Mouse (Mus musculus) myocyte (in vitro differentiated cells): Measurements from ENCODE around the gene Tbata. TPM values are rescaled to one million over a fixed set of nuclear protein-coding genes. Genes with fewer than 3 reads are reported as not detected.

ENCODE experiments used
- H3K27me3 ChIP-seq: one replicate; pipeline ENCODE4 v1.6.1; 2011; ENCODE audit not compliant: control insufficient read depth, insufficient read depth, insufficient read length
- H3K36me3 ChIP-seq: one replicate; pipeline ENCODE4 v1.6.1; 2011; ENCODE audit not compliant: control insufficient read depth, insufficient read depth
- H3K4me2 ChIP-seq: one replicate; pipeline ENCODE4 v1.6.1; 2011; ENCODE audit warnings: low read depth, control low read depth
- H3K4me3 ChIP-seq: one replicate; pipeline ENCODE4 v1.5.1; 2011; ENCODE audit warnings: mild to moderate bottlenecking, control low read depth, moderate library complexity
- H3K79me2 ChIP-seq: one replicate; pipeline ENCODE4 v1.6.1; 2011; ENCODE audit not compliant: control insufficient read depth, insufficient read depth
- H3ac ChIP-seq: one replicate; pipeline ENCODE4 v1.6.1; 2011; ENCODE audit not compliant: control insufficient read depth, insufficient read length
- CEBPB ChIP-seq: IDR thresholded peaks from 2 replicates; pipeline ENCODE4 v1.6.1; 2011; ENCODE audit warnings: mild to moderate bottlenecking, moderate library complexity; ENCODE audit not compliant: poor library complexity, insufficient read depth, severe bottlenecking
- E2F4 ChIP-seq: IDR thresholded peaks from one replicate; pipeline ENCODE4 v1.6.1; 2011; ENCODE audit warnings: mild to moderate bottlenecking, control low read depth, moderate library complexity; ENCODE audit not compliant: insufficient read depth
- MAX ChIP-seq: IDR thresholded peaks from one replicate; pipeline ENCODE4 v1.6.1; 2011; ENCODE audit warnings: low read depth, mild to moderate bottlenecking, control low read depth
- MYOD1 ChIP-seq, 3 experiments: IDR thresholded peaks; one replicate each; pipeline ENCODE4 v1.6.1; 2011; ENCODE audit warnings: control low read depth in 2 of 3, low read depth in 2 of 3, mild to moderate bottlenecking in 2 of 3, moderate library complexity in 1 of 3; ENCODE audit not compliant: insufficient read length in 2 of 3, control insufficient read depth in 1 of 3
- MYOG ChIP-seq, 3 experiments: IDR thresholded peaks; one replicate each; pipeline ENCODE4 v1.6.1; 2011; ENCODE audit warnings: control low read depth in 2 of 3, low read depth in 2 of 3, mild to moderate bottlenecking in 2 of 3; ENCODE audit not compliant: insufficient read length in 2 of 3, control insufficient read depth in 1 of 3, insufficient read depth in 1 of 3
- POLR2A ChIP-seq: IDR thresholded peaks from one replicate; pipeline ENCODE4 v1.6.1; 2011; ENCODE audit warnings: low read depth, mild to moderate bottlenecking, control low read depth, moderate library complexity; ENCODE audit not compliant: insufficient read length
- POLR2AphosphoS2 ChIP-seq: IDR thresholded peaks from one replicate; pipeline ENCODE4 v1.6.1; 2011; ENCODE audit warnings: low read depth, control low read depth; ENCODE audit not compliant: insufficient read length
- REST ChIP-seq: IDR thresholded peaks from one replicate; pipeline ENCODE4 v1.6.1; 2011; ENCODE audit warnings: mild to moderate bottlenecking, control low read depth, moderate library complexity; ENCODE audit not compliant: insufficient read depth, insufficient read length
- SRF ChIP-seq: IDR thresholded peaks from one replicate; pipeline ENCODE4 v1.6.1; 2011; ENCODE audit warnings: low read depth; ENCODE audit not compliant: control insufficient read depth, insufficient read length
- TCF12 ChIP-seq: IDR thresholded peaks from one replicate; pipeline ENCODE4 v1.6.1; 2011; ENCODE audit warnings: mild to moderate bottlenecking, control low read depth; ENCODE audit not compliant: poor library complexity, insufficient read depth, severe bottlenecking
- TCF3 ChIP-seq: IDR thresholded peaks from one replicate; pipeline ENCODE4 v1.6.1; 2011; ENCODE audit warnings: low read depth, control low read depth; ENCODE audit not compliant: insufficient read length
- USF1 ChIP-seq: IDR thresholded peaks from one replicate; pipeline ENCODE4 v1.6.1; 2011; ENCODE audit warnings: low read depth, mild to moderate bottlenecking, control low read depth, moderate library complexity
- polyA plus RNA-seq: library from polyadenylated mRNA; unstranded; fragments of >200 nt; fragmentation: generic; extraction: Trizol; gene quantifications from one replicate; pipeline ENCODE4 v1.2.1, GENCODE M21; 2012; ENCODE audit warnings: missing spikeins

Tbata gene
- polyA plus RNA-seq, 1 experiment: not detected

DNA sequence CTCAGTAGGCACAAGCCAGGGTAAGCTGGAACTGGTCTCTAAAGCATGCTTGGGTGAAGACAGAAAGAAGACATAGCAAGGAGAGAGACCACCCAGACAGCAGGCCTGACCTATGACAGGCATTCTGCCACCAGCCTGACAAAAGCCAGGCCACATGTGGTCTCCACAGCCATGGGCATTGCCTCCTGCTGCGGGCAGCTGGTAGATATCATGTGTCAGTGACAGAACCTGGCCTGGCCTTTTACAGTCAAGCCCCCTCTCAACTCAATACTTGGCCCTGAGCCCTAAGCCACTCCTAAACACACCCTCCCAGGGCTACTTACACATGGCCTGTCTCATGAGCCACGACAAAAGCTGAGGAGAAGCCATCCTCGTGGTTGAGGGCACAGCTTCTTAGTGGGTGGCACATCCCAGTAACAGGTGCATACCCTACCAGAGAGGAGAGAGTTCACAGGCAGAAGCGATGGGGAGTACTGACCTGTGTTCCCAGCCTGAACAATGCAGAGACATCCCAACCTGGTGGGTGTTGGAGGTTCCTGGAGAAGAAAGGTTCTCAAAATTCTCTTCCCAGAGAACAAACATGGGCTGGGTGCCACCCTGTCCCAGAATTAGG, 55.1 kb downstream of the Tbata start:
- Histone ChIP-seq H3K4me2 (peak overlapping the region; percentile 33), H3ac (no peak overlapping the region), H3K4me3 (no peak overlapping the region), H3K79me2 (no peaks in the 10 kb centered on the region), H3K27me3 (no peaks in the 10 kb centered on the region), H3K36me3 (peaks cover 23% of the 10 kb centered on the region)
- TF ChIP-seq USF1 (no peak), TCF12 (peak; percentile 93), POLR2AphosphoS2 (no peak), SRF (peak; percentile 95), POLR2A (no peak), MYOG (IDR thresholded peaks at IDR 0.05; ENCODE audit: control insufficient read depth in 1 of 3, insufficient read depth in 1 of 3, insufficient read length in 2 of 3, low read depth in 2 of 3) (peak; percentile 72 to 98 (median 96)), TCF3 (peak; percentile 97), REST (no peak), E2F4 (no peak), CEBPB (no peak), MYOD1 (IDR thresholded peaks at IDR 0.05; ENCODE audit: control insufficient read depth in 1 of 3, insufficient read length in 2 of 3, low read depth in 2 of 3) (peak; percentile 57 to 89 (median 83)), MAX (peak; percentile 66)

DNA sequence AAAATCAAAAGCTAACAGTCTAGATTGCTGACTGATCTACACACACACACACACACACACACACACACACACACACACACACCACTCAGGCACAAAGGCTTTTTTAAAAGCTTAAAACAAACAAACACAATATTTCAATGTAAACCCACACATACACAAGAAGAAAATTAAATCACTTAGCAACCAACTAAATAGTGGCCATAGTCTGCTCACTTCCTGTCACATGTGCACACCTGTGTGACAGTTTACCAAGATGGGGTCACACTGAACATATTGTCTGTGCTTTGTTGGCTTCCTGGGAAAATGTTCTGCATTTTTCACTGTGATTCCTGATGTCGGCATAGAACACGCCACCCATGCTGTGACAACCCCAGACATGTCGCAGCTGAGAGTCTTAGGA, 60.0 kb downstream of the Tbata start:
- no peak overlapping the region for H3ac ChIP-seq
- H3K36me3 ChIP-seq: peaks cover 6% of the 10 kb centered on the region
- no peaks in the 10 kb centered on the region for H3K27me3 ChIP-seq
- no peaks in the 10 kb centered on the region for H3K79me2 ChIP-seq
- no peak for TF ChIP-seq SRF
- TF ChIP-seq E2F4: no peak
- no peak for TF ChIP-seq USF1
- no peak for TF ChIP-seq POLR2AphosphoS2
- H3K4me3 ChIP-seq: no peak overlapping the region
- no peak overlapping the region for H3K4me2 ChIP-seq

DNA sequence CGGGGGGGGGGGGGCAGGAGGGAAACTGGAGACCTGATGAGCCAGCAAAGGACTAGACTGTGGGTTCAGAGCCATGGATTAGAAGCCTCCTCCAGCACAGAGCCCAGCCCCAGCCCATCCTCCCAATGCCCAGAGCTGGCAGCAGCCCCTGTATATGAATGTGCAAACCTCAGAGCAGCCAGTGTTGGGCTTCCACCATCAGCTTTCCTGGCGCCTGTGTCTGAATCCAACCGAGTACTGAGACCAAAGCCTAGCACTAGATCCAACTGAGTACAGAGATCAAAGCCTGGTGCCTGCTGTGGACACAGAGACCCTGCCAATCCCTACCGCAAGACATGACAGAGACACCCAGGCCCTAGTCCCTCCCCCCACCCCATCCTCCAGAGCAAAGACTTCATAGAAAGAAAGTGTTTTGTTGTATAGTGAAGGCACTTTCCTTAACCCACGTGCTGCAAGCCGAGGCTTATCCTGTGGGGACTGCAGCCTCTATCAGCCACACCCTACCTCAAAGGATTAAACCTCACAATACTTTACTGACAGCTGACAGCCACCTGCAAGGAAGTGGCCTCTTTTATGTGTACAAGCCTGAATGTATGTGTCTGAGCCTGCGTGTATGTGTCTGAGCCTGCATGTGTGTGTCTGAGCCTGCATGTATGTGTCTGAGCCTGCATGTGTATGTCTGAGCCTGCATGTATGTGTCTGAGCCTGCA, 61.3 kb downstream of the Tbata start:
- H3K4me3 ChIP-seq: no peak overlapping the region
- H3K27me3 ChIP-seq: no peaks in the 10 kb centered on the region
- no peak overlapping the region for H3K4me2 ChIP-seq
- no peak overlapping the region for H3ac ChIP-seq
- TF ChIP-seq POLR2A (no peak), REST (no peak), TCF3 (no peak), SRF (no peak), USF1 (no peak), MYOG (IDR thresholded peaks at IDR 0.05; ENCODE audit: control insufficient read depth in 1 of 3, insufficient read depth in 1 of 3, insufficient read length in 2 of 3, low read depth in 2 of 3) (peak in 2 of 3 experiments; percentile 35 to 54), TCF12 (peak; percentile 25), MYOD1 (IDR thresholded peaks at IDR 0.05; ENCODE audit: control insufficient read depth in 1 of 3, insufficient read length in 2 of 3, low read depth in 2 of 3) (peak in 1 of 3 experiments; percentile 73), POLR2AphosphoS2 (no peak), MAX (no peak)
- no peaks in the 10 kb centered on the region for H3K79me2 ChIP-seq
- peaks cover 6% of the 10 kb centered on the region for H3K36me3 ChIP-seq

DNA sequence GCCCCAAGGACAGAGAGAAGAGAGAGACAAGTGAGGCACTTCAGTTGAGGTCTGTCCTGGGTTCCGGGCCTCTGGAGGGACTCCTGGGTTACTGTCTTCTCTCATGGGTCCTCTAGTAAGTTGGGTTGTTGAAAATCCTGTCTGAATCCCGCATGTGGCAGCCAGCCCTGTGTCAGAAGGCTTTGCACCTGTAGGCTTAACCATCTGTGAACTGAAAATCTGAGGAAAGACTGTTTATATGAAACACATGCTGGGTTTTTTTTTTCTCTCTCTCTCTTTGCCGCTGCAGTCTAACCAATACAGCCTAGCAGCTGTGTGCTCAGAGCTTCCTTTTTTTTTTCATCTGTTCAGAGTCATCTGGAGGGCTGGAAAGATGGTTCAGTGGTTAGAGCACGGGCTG, 62.6 kb downstream of the Tbata start:
- Histone ChIP-seq H3K36me3 (peaks cover 6% of the 10 kb centered on the region), H3K79me2 (no peaks in the 10 kb centered on the region), H3K4me2 (no peak overlapping the region), H3K27me3 (no peaks in the 10 kb centered on the region), H3ac (no peak overlapping the region), H3K4me3 (no peak overlapping the region)
- TF ChIP-seq MYOG (IDR thresholded peaks at IDR 0.05; ENCODE audit: control insufficient read depth in 1 of 3, insufficient read depth in 1 of 3, insufficient read length in 2 of 3, low read depth in 2 of 3) (peak in 1 of 3 experiments; percentile 21), TCF3 (no peak), TCF12 (peak; percentile 18)

DNA sequence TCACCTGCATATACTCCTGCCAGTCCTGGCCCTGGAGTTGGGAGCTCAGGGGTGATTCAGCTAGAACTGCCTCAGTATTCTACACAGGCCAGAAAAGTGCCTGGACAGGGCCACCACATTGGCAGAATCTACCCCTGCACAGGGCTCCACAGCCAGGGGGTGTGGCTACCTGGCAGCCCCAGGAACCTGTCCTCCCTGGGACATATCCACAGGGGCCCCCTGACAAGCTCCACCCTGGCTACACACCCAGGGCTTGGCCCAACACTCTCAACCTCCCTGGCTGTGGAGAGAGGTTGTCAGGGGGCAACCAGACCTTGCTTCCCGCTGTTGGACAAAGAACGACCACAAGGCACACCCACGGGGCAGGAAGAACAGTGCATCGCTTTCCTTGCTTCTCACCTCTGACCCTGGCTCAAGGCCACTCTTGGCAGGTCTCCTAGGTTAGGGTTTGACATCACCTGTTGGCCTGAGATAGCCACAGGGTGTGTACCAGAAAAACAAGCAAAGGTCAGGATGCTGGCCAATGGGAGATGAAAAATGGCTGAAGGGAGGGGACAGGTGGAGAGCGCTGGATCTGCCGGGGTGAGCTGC, 64.0 kb downstream of the Tbata start:
- H3K79me2 ChIP-seq: no peaks in the 10 kb centered on the region
- H3K27me3 ChIP-seq: no peaks in the 10 kb centered on the region
- TF ChIP-seq MYOD1 (IDR thresholded peaks at IDR 0.05; ENCODE audit: control insufficient read depth in 1 of 3, insufficient read length in 2 of 3, low read depth in 2 of 3) (peak in 1 of 3 experiments; percentile 73), SRF (no peak)
- peaks cover 6% of the 10 kb centered on the region for H3K36me3 ChIP-seq
- no peak overlapping the region for H3K4me2 ChIP-seq
- no peak overlapping the region for H3ac ChIP-seq
- no peak overlapping the region for H3K4me3 ChIP-seq
